11 mouse cellular contexts compared by ENCODE assay signal in the genomic region with DNA sequence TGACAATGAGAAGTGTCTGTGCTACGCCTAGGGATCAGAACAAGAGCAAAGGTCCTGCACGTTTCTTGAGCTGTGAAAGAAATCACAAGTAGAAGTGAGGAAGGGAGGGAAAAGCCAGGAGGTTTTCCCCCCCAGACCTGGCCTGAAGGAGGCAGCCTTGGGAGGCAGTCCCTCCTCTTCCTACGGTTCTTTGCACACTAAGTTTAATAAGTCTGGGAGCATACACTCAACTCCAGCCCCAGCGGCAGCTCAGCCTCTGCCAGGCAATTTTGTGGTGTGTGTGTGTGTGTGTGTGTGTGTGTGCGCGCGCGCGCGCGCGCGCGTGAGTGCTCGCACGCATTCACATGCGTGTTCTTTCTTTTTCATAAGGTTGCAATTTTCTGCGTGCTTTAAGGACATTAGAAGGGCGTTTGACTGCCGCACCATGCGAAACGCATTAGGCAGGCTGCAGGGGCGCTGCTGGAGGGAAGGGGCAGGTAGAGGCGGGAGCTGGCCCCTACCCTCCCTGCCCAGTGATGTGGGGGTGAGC. TPM values are rescaled to one million over a fixed set of nuclear protein-coding genes. Genes with fewer than 3 reads are reported as not detected.
DNase-seq lines count a peak whose midpoint lies in the region; ATAC-seq and TF ChIP-seq lines count a peak whose summit lies in the region.
"Had no signal": no experiment of that assay in that cellular context is flagged by ENCODE, and none has a peak within 500 bp of the region (broad histone marks: within the 10 kb centered on the region; RNA-seq: fewer than 3 reads in every experiment).

No protein-coding gene starts in this region.

- H3K4me1 ChIP-seq in lung, embryonic 16.5 days (replicated peaks; ENCODE audit: control insufficient read depth, insufficient read depth, low read length), result peaks cover 7% of the 10 kb centered on the region
- peaks cover 5% of the 10 kb centered on the region for H3K4me1 ChIP-seq in lung, adult 2 months (ENCODE audit: control insufficient read depth, insufficient read depth, low read length)
- peaks cover 2% of the 10 kb centered on the region; the same call in 1 of the 2 replicates for H3K4me1 ChIP-seq in embryonic facial prominence, embryonic 14.5 days (ENCODE audit: control insufficient read depth, insufficient read depth, low read length)
- peaks cover 11% of the 10 kb centered on the region for H3K4me1 ChIP-seq in intestine, embryonic 16.5 days (ENCODE audit: control insufficient read depth, insufficient read depth, low read length)
- H3K4me1 ChIP-seq in small intestine, adult 2 months (ENCODE audit: control insufficient read depth, insufficient read depth, insufficient read length, low read length), result peaks cover 6% of the 10 kb centered on the region; the same call in 1 of the 2 replicates
- peaks cover 8% of the 10 kb centered on the region; the same call in 1 of the 2 replicates for H3K4me1 ChIP-seq in liver, postnatal 0 days (ENCODE audit: insufficient read depth)

- TF ChIP-seq EP300 in liver, postnatal 0 days (IDR thresholded peaks at IDR 0.05; ENCODE audit: low read depth), result no peak

- no peak for DNase-seq in lung, adult 2 months
- no peak for DNase-seq in embryonic facial prominence, embryonic 14.5 days (ENCODE audit: low spot score)
- DNase-seq in right cerebral cortex, postnatal 14 days, result no peak
- no peak for DNase-seq in liver, postnatal 0 days
- no peak for DNase-seq in gastrocnemius, postnatal 4 days (ENCODE audit: low spot score in 2 of 2)
- DNase-seq: heart, adult 18-20 months; layer of hippocampus, postnatal 36 days had no signal

- no peak overlapping the region for H3K27ac ChIP-seq in lung, embryonic 16.5 days (ENCODE audit: low read length)
- H3K27ac ChIP-seq in embryonic facial prominence, embryonic 14.5 days (replicated peaks; ENCODE audit: low read depth, low read length), result no peak overlapping the region
- H3K27ac ChIP-seq in intestine, embryonic 16.5 days (ENCODE audit: low read length), result no peak overlapping the region
- no peak overlapping the region for H3K27ac ChIP-seq in small intestine, adult 2 months (ENCODE audit: insufficient read depth, low read depth, low read length)
- no peak overlapping the region for H3K27ac ChIP-seq in liver, postnatal 0 days (ENCODE audit: low read depth)

- no peak for ATAC-seq in lung, embryonic 16.5 days (ENCODE audit: low read depth)
- ATAC-seq in embryonic facial prominence, embryonic 14.5 days (ENCODE audit: low read depth), result 0 out of 2 replicates have a peak, but pooled peaks have one; percentile 17
- ATAC-seq in intestine, embryonic 16.5 days, result no peak
- ATAC-seq in liver, postnatal 0 days, result no peak

- 0 out of 2 replicates have a peak, but pooled peaks cover 2% of the 10 kb centered on the region for H3K9me3 ChIP-seq in lung, embryonic 16.5 days (ENCODE audit: control insufficient read depth, low read length)
- no peaks in the 10 kb centered on the region for H3K9me3 ChIP-seq in embryonic facial prominence, embryonic 14.5 days (ENCODE audit: control insufficient read depth, low read length)
- H3K9me3 ChIP-seq in intestine, embryonic 16.5 days (ENCODE audit: control insufficient read depth, low read length), result peaks cover 4% of the 10 kb centered on the region; the same call in 1 of the 2 replicates
- no peaks in the 10 kb centered on the region for H3K9me3 ChIP-seq in liver, postnatal 0 days (ENCODE audit: low read length)

- TF ChIP-seq CTCF in lung, adult 2 months (IDR thresholded peaks at IDR 0.05; ENCODE audit: insufficient read depth, low read length), result no peak
- no peak for TF ChIP-seq CTCF in small intestine, adult 2 months (IDR thresholded peaks at IDR 0.05; ENCODE audit: extremely low read depth, insufficient read length, insufficient replicate concordance, low read depth, low read length)
- no peak for TF ChIP-seq CTCF in liver, postnatal 0 days (IDR thresholded peaks at IDR 0.05; ENCODE audit: low read depth)

- H3K4me3 ChIP-seq in lung, embryonic 16.5 days (ENCODE audit: low read length), result 0 out of 2 replicates have a peak overlapping the region, but pooled peaks have one; percentile 11
- no peak overlapping the region for H3K4me3 ChIP-seq in lung, adult 2 months (replicated peaks; ENCODE audit: extremely low read depth, low read depth, low read length)
- peak overlapping the region; percentile 30 for H3K4me3 ChIP-seq in embryonic facial prominence, embryonic 14.5 days (ENCODE audit: low read depth, low read length)
- H3K4me3 ChIP-seq in intestine, embryonic 16.5 days (ENCODE audit: low read length), result peak overlapping the region; percentile 20; the same call in 1 of the 2 replicates
- peak overlapping the region; percentile 8; the same call in 1 of the 2 replicates for H3K4me3 ChIP-seq in small intestine, adult 2 months (ENCODE audit: low read depth, low read length)
- no peak overlapping the region for H3K4me3 ChIP-seq in liver, postnatal 0 days (ENCODE audit: low read depth, low read length)

- peak overlapping the region; percentile 17 for H3K4me2 ChIP-seq in lung, embryonic 16.5 days (ENCODE audit: low read depth, low read length)
- peak overlapping the region; percentile 51 for H3K4me2 ChIP-seq in embryonic facial prominence, embryonic 14.5 days (ENCODE audit: low read depth, low read length)
- H3K4me2 ChIP-seq in intestine, embryonic 16.5 days (ENCODE audit: low read depth, low read length), result peak overlapping the region; percentile 45
- H3K4me2 ChIP-seq in liver, postnatal 0 days (ENCODE audit: low read depth, low read length), result no peak overlapping the region

- TF ChIP-seq POLR2A in lung, adult 2 months (IDR thresholded peaks at IDR 0.05; ENCODE audit: borderline replicate concordance, extremely low read depth, low read depth, low read length), result no peak
- no peak for TF ChIP-seq POLR2A in small intestine, adult 2 months (IDR thresholded peaks at IDR 0.05; ENCODE audit: low read depth, low read length)

- H3K9ac ChIP-seq in lung, embryonic 16.5 days (ENCODE audit: low read length), result no peak overlapping the region
- peak overlapping the region; percentile 40; the same call in 1 of the 2 replicates for H3K9ac ChIP-seq in embryonic facial prominence, embryonic 14.5 days (ENCODE audit: low read depth, low read length)
- H3K9ac ChIP-seq in intestine, embryonic 16.5 days (ENCODE audit: low read depth, low read length), result 0 out of 2 replicates have a peak overlapping the region, but pooled peaks have one; percentile 27
- H3K9ac ChIP-seq in liver, postnatal 0 days (replicated peaks), result no peak overlapping the region

- H3K36me3 ChIP-seq in lung, embryonic 16.5 days (ENCODE audit: control insufficient read depth, insufficient read depth, low read length), result no peaks in the 10 kb centered on the region
- H3K36me3 ChIP-seq in embryonic facial prominence, embryonic 14.5 days (ENCODE audit: control insufficient read depth, insufficient read depth, low read length), result no peaks in the 10 kb centered on the region
- no peaks in the 10 kb centered on the region for H3K36me3 ChIP-seq in intestine, embryonic 16.5 days (ENCODE audit: control insufficient read depth, insufficient read depth, low read length)
- no peaks in the 10 kb centered on the region for H3K36me3 ChIP-seq in small intestine, adult 2 months (ENCODE audit: control insufficient read depth, insufficient read depth, low read length)
- no peaks in the 10 kb centered on the region for H3K36me3 ChIP-seq in liver, postnatal 0 days (replicated peaks; ENCODE audit: insufficient read depth, low read length)

- peaks cover 63% of the 10 kb centered on the region for H3K27me3 ChIP-seq in lung, embryonic 16.5 days (ENCODE audit: control insufficient read depth, insufficient read depth, low read depth, low read length)
- peaks cover 55% of the 10 kb centered on the region for H3K27me3 ChIP-seq in embryonic facial prominence, embryonic 14.5 days (replicated peaks; ENCODE audit: control insufficient read depth, insufficient read depth, low read length)
- peaks cover 56% of the 10 kb centered on the region for H3K27me3 ChIP-seq in intestine, embryonic 16.5 days (replicated peaks; ENCODE audit: control insufficient read depth, insufficient read depth, low read length)
- H3K27me3 ChIP-seq in small intestine, adult 2 months (ENCODE audit: control insufficient read depth, insufficient read depth, low read length), result peaks cover 53% of the 10 kb centered on the region
- peaks cover 61% of the 10 kb centered on the region for H3K27me3 ChIP-seq in liver, postnatal 0 days (ENCODE audit: insufficient read depth, low read length)

- WGBS in lung, embryonic 16.5 days, result 1% methylated on average over 24 of the region's 24 CpGs
- 2% methylated on average over 24 of the region's 24 CpGs for WGBS in lung, adult 2 months
- 0% methylated on average over 23 of the region's 24 CpGs for WGBS in embryonic facial prominence, embryonic 14.5 days
- 2% methylated on average over 24 of the region's 24 CpGs for WGBS in intestine, embryonic 16.5 days
- 3% methylated on average over 24 of the region's 24 CpGs for WGBS in small intestine, adult 2 months
- WGBS in liver, postnatal 0 days (ENCODE audit: insufficient replicate concordance), result 3% methylated on average over 24 of the region's 24 CpGs

RNA-seq across cellular contexts. Expression of a gene that starts 9.6 kb away (rescaled TPM):
- polyA plus RNA-seq in lung, embryonic 16.5 days (2015; fragmentation: Nextera tagmentation; extraction: Ambion mirVana), result 0.15 and 0.43 TPM in 2 replicates
- polyA plus RNA-seq in lung, adult 2 months (2012; rRNA removed), result 0.12 and 0.21 TPM in 2 replicates
- polyA plus RNA-seq in embryonic facial prominence, embryonic 14.5 days (2014; fragmentation: Nextera tagmentation; extraction: Ambion mirVana), result 30.9 and 34.4 TPM in 2 replicates
- polyA plus RNA-seq in intestine, embryonic 16.5 days (2015; fragmentation: Nextera tagmentation; extraction: Ambion mirVana), result 0.10 and 0.18 TPM in 2 replicates
- 0.08 and 13.2 TPM in 2 replicates for polyA plus RNA-seq in small intestine, adult 2 months (2012; rRNA removed)
- 0.25 and 0.37 TPM in 2 replicates for polyA plus RNA-seq in liver, postnatal 0 days (2015; fragmentation: Nextera tagmentation; extraction: Ambion mirVana)
- total RNA-seq in gastrocnemius, postnatal 4 days (2021), result not detected
- total RNA-seq: heart, adult 18-20 months; layer of hippocampus, postnatal 36 days; monocyte, adult 5-6 weeks had no signal

RNA-seq across cellular contexts. Expression of a gene that starts 46.9 kb away (rescaled TPM):
- 9.2 and 10.1 TPM in 2 replicates for polyA plus RNA-seq in lung, embryonic 16.5 days (2015; fragmentation: Nextera tagmentation; extraction: Ambion mirVana)
- polyA plus RNA-seq in lung, adult 2 months (2012; rRNA removed), result 2.4 and 3.8 TPM in 2 replicates
- polyA plus RNA-seq in embryonic facial prominence, embryonic 14.5 days (2014; fragmentation: Nextera tagmentation; extraction: Ambion mirVana), result 15.6 and 19.4 TPM in 2 replicates
- polyA plus RNA-seq in intestine, embryonic 16.5 days (2015; fragmentation: Nextera tagmentation; extraction: Ambion mirVana), result 4.1 and 4.2 TPM in 2 replicates
- polyA plus RNA-seq in small intestine, adult 2 months (2012; rRNA removed), result 0.33 and 0.62 TPM in 2 replicates
- 0.56 and 0.58 TPM in 2 replicates for polyA plus RNA-seq in liver, postnatal 0 days (2015; fragmentation: Nextera tagmentation; extraction: Ambion mirVana)
- total RNA-seq in gastrocnemius, postnatal 4 days (2021), result 10 to 100 TPM; 12.6 to 14.6 TPM

Comparison
In these comparisons a context has a peak if more than half of its experiments do, and no peak if none do; other contexts are left out.
1. H3K4me3 ChIP-seq: peak in lung, embryonic 16.5 days (single experiment), embryonic facial prominence, embryonic 14.5 days (single experiment), intestine, embryonic 16.5 days (single experiment) and small intestine, adult 2 months (single experiment); none in lung, adult 2 months (single experiment) and liver, postnatal 0 days (single experiment).
2. H3K9ac ChIP-seq: peak in embryonic facial prominence, embryonic 14.5 days (single experiment) and intestine, embryonic 16.5 days (single experiment); none in lung, embryonic 16.5 days (single experiment) and liver, postnatal 0 days (single experiment).